Mouse (Mus musculus) gastrocnemius, postnatal 4 days (tissue): ENCODE measurements around the gene Ggt6. TPM values are rescaled to one million over a fixed set of nuclear protein-coding genes. Genes with fewer than 3 reads are reported as not detected.

ENCODE experiments used
- DNase-seq, 2 experiments: peaks; one replicate each; pipeline ENCODE4 v3.0.0; 2021 to 2022; ENCODE audit warnings: low spot score in 2 of 2, mixed read lengths in 2 of 2
- long read RNA-seq, 2 experiments: library from polyadenylated mRNA; stranded (forward); transcript quantifications; one replicate each; pipeline ENCODE4 v2.0.0; 2021
- total RNA-seq, 2 experiments: library from RNA; stranded (reverse); gene quantifications; 2 replicates each; pipeline ENCODE4 v1.2.3; 2021

Ggt6 gene
- total RNA-seq, result under 1 TPM; 0.23 to 0.32 TPM
- long read RNA-seq, experiment 1, result 0 reads
- long read RNA-seq, experiment 2, result 0 reads

DNA sequence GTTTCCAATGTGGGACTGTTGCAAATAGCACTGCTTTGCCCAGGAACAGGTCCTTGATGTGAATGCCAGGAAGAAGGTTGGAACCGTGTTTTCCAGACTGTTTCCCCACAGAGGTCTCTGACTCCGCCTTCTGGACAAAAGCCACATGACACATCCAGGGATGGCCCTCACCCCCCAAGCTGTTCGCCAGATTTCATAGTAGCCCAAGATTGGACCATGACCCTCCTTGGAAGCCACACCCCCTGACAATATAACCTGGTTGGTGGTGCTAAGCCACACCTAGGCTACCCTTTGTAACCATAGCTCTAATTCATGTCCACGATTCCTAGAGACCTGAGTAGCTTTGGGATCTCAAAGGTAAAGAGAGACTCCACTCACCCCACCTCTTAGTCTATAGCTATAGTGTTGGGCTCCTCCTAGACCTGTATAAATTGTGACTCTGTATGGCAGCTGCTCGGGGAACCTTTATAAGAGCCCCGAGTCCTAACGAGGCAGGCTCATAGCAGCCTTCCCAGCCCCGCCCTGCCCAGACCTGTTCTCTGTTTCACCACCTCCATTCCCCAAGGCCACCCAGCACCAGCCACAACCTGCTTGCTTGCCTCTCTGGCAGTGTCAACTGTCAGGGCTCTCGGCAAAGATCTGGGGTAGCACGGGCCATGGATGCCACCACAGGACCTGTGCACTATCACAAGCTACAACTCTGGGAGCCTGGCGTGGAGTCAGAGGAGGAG is at the start of gene Ggt6:
Gene Ggt6 (plus strand): TSS at position 564 of the 731 bp plus-strand sequence.
- DNase-seq, result no peak

DNA sequence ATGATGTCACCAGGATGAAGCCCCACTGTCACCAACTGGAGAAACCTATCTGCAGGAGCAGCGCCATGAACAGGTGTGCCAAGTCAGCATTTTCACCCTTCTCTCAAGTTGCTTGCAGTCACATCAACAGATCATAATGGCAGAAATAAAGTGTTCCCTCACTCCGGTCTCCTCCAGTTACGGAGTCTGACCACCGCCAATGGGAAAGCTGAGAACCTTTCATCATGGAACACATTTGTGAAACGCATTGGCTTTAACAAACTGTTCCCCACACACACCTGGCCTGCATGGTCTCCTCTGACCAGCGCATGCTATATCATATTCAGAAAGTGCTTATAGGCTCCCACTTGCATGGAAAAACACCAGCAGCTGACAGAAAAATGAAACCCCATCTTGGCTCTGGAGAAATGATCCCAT is 47.2 kb upstream of the Ggt6 start:
- DNase-seq, result no peak

DNA sequence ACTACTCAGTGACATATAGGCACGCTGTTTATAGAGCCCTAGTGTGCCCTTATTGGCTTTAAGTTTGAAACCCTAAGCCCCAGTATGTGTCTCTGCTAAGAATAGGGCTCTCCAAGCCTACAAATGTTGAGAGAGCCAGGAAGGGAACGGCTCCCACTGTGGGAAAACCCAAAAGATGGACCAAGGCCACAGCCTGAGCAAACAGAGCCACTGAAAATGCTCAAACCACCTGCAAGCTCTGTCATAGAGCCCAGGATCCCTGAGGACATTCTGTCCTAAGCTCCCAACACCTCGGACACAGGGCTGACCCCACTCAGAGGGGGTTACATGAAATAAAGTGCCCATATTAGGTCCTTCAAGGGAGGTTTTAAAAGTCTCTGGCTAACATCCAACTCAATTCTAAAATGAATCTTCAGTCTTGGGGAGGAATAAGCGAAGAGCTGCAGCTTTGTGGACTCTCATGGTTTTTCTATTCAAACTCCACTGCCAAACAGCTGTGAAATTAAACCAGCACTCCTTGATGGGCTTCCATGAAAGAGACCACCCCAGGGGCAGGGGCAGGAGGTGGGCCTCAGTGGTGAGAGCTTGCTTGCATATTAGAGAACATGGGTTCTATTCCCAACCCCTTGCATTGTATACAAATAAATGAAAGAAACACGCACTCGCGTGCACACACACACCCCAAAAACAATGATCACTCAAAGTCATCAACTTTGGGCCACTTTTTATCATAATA is 45.8 kb upstream of the Ggt6 start:
- DNase-seq, result no peak

DNA sequence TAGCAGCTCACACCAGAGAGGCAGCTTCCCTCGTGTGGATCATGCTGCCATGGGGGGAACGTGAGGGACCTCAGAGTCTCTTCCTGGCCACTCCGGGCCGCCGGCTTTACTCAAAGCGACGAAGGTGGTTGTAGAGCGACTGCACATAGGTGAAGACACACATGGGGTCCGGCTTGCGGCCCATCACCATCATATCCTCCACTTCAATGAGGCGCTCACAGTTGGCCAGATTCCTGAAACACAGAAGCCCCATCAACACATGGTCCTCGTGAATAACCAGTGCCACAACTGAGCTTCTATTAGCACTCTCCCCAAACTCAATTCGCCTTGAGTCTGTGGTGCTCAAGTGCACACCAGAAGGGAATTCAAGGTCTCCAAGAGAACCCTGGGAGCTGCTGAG is 44.1 kb upstream of the Ggt6 start:
- no peak for DNase-seq

DNA sequence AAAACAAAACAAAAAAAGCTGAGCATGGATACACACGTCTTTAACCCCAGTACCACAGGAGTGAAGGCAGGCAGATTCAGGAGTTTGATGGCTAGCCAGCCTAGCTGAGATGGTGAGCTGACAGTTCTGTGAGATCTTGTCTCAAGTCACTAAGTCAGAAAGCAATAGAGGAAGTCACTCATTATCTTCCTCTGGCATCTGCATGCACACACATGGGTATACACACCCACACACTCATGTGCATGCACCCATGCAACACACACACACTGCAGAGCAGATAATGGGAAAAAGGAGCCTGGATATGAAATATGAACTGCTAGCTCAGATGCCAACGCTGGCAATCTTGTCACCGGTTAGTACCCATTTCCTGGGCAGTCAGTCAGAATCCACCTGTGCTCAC is 42.1 kb upstream of the Ggt6 start:
- DNase-seq, result no peak

DNA sequence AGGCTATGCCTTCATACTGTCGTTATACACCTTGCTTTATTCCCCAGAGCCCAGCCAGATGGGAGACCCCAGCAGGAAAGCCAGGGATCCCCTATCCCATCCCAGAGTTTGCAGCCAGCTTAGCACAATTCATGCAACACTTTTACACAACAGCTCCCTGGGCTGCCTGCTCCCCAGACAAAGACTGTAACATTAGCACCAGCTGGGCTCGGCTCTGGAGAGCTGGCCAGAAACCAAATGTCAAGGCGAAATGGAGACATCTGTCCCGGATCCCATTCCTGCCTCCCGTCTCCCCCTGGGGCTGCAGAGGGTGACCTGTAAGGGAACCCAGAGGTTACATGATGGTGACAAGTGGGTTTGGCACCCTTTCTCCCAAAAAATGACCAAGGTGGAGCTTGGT is 41.7 kb upstream of the Ggt6 start:
- peak in 1 of 2 experiments; percentile 55 for DNase-seq

DNA sequence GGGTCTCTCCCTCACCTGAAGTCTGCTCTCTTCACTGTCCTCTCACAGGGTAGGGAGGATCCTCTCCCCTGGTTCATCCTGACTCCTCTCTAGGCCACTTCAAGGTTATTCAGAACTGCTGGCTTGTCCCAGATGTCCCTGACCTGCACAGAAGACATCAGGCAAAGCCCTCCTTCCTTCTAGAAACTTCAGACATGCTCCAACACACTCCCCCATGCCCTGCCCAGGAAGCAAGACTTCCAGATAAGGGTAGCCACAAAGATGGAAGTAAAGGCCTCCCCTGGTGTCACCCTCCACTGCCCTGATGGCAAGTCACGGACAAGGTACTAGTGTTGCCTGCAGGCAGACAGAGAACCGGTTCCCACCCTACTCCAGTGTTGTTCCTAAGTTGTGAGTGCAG is 40.6 kb upstream of the Ggt6 start:
- DNase-seq, result no peak

DNA sequence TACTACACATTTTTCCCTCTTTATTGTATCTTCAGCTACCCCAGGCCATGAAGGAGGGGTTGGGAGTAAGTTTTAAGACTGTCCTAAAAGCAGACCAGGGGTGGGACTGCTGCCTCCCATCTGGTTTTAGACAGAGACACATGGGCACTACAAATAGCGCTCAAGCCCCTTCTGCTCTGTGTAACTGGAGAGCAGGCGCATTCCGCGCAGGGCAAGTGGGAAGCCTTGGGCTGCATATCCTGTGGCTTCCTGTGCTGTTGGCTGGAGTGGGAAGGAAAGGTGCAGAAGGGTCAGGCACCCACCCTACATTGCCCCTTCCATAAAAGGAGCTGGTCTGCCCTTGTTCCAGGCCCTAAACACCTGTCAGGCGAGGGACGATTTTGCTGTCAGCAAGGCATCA is 39.7 kb upstream of the Ggt6 start:
- no peak for DNase-seq

DNA sequence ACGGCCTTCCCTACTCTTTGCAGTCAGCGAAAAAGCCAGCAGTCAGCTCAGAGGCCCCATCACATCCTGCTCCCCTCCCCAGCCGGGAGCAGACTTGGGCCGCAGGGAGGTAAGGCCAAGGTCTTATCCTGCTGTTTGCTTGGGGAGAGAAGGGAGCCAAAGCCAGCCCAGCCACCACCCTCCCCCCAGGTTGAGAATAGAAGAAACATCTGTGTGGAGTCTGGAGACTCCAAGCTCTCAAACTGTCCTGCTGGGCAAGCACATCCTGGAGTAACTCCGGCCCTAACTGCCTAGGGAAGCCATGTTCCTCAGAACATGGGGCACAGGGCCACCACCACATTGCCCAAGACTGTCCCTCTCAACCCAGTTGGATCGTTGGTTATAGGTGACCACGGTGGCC is 38.7 kb upstream of the Ggt6 start:
- DNase-seq, result peak in 1 of 2 experiments; percentile 42

DNA sequence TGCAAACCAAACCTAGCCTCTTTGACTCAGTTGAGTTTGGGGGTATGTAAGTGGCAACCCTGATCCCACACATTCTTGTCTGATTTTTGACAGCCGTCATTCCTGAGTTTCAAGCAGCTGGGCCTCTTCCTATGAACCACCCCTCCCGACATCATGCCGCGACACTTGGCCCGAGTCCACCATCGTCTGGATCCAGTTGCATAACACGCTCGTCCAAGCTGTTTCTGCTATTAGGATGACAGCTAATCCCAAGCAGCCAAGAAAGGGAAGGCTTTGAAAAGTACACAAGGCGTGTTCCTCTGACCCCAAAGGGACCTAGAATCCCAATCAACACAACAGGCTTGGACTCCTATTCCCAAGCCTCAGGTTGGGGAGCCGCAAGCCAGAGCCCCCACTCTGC is 38.3 kb upstream of the Ggt6 start:
- DNase-seq, result peak; percentile 62 to 81

DNA sequence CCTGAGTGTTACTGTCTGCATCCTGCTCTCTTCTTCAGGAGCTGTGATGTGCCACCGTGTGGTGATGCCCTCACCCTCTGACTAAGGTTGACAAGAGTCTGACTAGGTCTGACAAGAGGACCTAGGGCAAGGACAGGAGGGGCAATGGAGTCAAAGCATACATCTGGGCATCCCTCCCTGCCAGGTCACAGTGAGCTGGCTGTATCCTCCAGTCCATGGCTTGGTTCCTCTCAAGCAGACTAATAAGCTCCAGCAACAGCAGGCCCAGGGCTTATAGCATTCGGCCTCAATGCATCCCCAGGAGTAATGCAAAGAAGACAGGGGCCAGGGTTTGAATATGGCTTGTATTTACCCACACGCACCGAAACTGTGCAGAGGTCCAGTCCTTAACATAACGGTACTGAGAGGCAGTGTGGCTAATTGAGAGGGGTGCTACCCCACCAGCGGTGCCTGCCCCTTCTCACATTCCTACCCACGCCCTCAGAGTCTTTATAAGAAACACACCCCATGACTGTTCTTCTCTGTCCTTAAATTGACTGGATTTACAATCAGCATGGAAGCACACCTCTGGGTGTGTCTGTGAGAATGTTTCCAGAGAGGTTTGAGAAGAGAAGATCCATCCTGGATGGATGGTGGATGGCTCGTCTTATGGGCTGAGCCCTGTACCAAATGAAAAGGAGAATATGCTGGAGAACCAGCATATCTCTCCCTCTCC is 37.4 kb upstream of the Ggt6 start:
- DNase-seq, result no peak

DNA sequence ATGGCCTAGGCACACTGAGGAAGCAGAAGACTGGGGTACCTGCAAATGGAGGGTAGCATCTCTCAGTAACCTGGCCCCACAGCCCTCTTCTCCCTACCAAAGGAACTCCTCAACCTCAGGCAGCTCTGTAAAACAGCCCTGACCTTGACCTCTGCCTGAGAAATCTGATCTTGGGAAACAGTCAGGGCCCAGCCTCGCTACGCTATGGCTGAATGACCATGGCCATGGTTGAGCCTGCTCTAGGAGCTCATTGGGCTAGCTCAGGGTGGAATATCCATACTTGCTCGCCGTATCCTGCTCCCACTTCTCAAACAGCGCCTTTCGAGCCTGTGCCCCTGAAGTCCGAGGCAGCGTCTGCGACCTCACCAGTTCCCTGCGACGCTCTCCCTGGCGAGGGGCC is 34.3 kb upstream of the Ggt6 start:
- DNase-seq, result no peak

DNA sequence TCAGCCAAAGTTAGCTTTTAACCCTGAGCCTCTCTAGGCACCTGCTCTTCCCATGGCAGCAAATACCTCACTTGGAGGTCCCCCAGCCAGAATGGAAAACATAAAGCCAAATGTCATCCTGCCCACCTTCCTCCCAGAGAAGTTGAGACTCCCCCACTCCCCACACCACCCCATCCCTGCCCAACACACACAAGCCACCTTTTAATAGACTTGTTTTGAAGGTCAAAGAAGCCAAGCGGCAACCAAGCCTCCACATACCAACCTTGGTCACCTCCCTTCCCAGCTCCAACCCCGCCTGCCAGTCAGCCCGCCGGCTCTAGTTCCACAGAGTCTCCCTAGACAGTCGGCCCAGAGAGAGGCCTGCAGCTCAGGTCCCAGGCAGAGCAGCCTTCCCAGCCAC is 33.3 kb upstream of the Ggt6 start:
- DNase-seq, result no peak

DNA sequence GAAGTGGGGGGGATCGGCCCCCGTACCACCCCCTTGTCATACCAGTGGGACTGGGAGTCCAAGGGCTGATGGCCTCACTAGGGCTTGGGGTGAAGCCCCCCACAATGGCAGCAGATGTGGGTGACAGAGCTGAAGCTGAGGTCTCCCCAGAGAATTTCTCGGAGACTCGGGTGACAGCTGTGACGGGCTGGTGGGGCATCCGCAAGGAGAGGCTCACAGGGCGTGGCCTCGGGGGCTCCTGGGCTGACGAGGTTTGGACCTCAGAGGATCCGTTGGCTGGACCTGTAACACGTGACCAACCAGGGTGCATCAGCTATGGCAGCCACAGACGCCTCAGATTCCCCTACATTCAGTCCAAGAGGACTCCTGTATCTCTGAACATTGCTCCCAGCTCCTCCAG is 32.4 kb upstream of the Ggt6 start:
- no peak for DNase-seq

DNA sequence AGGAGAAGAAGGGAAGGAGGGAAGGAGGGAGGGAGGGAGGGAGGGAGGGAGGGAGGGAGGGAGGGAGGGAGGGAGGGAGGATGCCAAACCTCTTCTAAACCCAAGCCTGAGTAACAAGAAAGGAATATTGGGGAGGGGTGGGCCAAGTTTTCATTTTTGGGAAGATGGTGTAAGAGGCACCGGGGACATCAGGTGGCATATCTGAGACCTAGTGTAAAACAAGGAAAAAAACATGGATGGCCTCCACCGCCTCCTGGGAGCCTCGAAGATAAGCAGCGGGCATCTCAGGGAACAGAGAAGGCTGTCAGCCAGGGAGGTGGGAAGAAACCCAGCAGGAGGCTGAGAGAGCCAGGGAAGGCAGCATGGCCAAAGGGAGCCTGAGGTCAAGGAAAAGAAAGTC is 29.8 kb upstream of the Ggt6 start:
- no peak for DNase-seq

DNA sequence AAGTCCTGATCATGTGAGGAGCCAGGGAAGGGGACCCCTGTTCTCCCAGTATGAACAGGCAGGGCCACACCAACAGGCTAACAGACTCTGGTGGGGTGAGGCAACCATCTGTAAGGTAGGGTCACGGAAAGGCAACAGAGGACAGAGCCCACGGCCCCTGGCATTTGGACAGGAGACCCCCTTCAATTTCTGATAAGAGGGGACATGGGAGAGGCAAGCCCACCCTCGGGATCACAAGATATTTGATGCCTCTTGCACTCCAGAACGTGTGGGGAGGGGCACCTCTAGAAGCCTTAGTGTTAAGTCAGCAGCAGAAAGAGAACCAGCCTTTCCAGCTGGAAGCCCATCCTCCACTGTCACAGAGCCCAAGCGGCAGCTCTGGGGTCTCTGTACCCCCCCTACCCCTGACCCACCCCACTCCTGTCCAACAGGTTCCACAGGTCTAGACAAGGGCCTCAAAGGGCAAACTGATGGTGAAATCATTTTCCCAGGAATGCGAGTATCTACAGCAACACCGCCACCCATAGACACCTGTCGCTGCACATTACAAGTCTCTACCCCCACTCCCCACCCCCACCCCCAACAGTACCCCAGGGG is 29.1 kb upstream of the Ggt6 start:
- DNase-seq, result no peak

DNA sequence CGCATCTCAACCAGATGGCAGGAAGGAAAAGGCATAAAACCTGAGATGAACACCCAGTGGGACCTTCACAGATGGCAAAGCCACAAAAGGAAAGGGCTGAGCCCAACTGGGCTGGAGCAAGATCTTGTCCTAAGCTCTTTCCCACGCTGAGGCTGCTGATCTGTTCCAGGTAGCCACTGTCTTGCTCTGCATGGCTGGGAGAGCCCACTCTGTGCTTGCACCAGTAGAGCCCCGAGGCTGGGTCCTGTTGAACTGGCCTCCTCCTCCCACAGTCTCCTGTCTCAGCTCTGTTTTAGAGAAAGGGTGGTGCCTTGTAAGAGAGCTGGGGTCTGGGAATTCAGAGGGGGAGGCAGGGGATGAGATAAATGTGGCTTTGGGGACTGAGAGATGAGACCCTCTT is 28.2 kb upstream of the Ggt6 start:
- DNase-seq, result no peak

DNA sequence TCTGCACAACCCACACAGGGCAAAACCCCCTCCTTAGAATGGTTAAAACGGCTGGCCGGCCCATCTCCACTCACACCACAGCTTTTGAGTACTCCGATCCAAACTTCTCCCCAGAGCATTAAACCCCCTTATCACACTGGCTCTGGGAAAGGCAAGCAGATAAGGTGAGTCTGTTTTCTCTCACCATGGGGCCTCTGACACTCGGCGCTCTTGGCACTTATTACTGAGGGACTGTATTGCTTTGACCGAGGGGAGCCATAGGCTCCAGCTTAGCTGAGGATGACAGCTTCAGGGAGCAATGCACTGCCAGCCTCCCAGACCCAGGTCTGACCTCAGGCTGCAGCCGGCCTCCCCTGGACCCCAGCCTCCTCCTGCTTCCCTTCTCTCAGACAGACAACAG is 27.8 kb upstream of the Ggt6 start:
- no peak for DNase-seq

DNA sequence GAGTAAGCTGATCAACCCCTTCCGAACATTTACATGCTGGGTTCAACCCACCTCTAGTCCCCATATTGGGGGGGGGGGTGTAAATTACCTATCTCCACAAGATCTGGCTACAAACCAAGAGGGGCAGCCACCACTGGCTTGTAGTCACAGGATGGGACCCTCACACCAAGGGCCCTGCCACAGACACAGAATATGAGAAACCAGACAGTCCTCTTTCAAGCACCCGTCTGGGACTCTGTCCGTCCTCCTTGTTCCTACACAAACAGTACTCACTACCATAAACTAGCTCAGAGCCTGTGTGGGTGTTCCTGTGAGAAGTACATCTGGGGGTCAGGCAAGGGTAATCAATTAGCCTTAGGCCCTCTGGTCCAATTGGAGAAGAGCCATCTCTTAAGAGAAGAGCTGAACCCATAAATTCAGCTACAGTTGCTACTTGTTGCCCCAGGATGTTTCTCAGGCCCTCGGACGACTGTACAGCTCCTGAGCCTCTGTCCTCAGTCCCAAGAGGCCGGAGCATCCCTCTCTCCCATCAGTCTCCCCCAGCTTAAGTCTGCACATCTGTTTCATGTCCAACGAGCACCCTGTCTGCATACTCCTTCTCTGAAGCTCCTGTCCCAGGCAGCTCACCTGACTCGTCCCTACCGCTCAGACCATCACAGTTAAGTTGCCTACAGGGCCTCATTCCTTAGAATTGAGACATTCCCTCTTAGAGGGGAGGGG is 26.7 kb upstream of the Ggt6 start:
- no peak for DNase-seq

DNA sequence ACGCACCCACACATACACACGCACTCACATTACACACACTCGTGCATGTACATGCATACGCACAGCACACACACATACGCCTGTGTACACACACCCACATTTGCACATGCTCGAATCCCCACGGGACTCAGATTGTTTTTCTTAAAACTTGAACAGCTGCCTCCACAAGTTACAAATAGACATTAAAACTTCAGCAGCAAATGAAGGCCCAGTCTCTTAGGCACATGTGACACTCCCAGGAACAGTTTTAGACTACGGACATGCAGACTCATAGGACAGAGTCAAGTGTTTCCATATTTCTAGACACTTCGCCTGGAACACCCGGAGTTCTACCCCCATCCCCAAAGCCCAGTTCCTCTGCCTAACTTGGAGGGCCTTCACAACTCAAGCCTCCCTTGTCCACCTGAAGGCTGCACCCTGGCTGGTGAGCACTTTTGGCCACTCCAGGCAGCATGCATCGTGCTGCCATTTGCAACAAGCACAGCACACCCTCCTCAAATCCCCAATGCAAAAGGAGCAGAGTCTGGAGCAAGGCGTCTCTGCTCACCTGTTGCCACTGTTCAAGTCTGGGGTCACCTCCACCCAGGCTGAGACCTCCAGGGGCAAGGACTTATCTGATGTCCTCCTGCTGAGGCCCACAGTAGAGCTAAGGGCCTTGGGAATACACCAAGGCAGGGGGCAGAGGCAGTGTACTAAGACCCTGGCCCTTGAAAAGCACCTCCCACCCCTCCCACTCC is 25.5 kb upstream of the Ggt6 start:
- no peak for DNase-seq
